Mouse (Mus musculus): ENCODE results near the gene Gm10073.

GRCm38 (mm10) chr8:106619549-106620245 is 46.4 kb upstream of the Gm10073 start:
- peak; percentile 49 for TF ChIP-seq POLR2A (IDR thresholded peaks at IDR 0.05; ENCODE audit: low read depth, low read length)
- no peak for TF ChIP-seq CTCF (IDR thresholded peaks at IDR 0.05; ENCODE audit: borderline replicate concordance, insufficient read depth, low read length)

Data from embryonic fibroblast, embryonic 13.5 days (primary cell).